Mouse (Mus musculus) ES-E14 (cell line): ENCODE measurements around the gene Olfr995.

Experiments used
- CHD2 ChIP-seq: IDR thresholded peaks from 2 replicates; pipeline ENCODE4 v1.6.1; 2014; ENCODE audit warnings: mild to moderate bottlenecking, low read depth, low read length, inconsistent platforms
- ZC3H11A ChIP-seq: IDR thresholded peaks from 2 replicates; pipeline ENCODE4 v1.6.1; 2012; ENCODE audit warnings: low read depth, mild to moderate bottlenecking, inconsistent platforms, low read length, borderline replicate concordance

- TF ChIP-seq CHD2: no peak
- TF ChIP-seq ZC3H11A: no peak
These were observed 17.5 kb downstream of the Olfr995 start for GRCm38 (mm10) chr2:85425893-85426292.
